Mouse (Mus musculus): ENCODE measurements around the gene Gm10643.
A peak's percentile ranks its signal among the peaks of the same experiment; 100 is the strongest.

The Gm10643 gene

DNA sequence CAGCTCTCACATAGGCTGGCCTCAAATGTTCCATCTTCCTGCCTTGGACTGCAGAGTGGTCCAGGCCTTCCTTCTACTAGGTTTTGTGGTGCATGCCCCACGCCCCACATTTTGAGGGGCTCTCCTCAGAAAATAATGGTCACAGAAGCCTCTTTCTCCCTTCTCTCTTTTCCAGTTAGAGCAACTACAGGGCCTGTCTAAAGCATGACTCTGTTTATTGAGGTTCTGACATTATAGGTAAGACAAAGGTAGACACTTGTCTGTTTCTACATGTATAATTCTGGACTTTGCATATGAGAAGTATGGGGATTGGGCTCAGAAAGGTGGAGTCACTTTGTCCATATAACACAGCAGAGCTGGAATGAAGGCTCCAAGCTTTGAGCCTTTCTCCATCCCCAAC lies at the start of gene Gm10643:
Gene Gm10643, minus strand, starts transcription at position 101 of the 400 bp plus-strand sequence.
- no peak for DNase-seq (ENCODE audit: low read depth in 1 of 2, low spot score in 2 of 2)

DNA sequence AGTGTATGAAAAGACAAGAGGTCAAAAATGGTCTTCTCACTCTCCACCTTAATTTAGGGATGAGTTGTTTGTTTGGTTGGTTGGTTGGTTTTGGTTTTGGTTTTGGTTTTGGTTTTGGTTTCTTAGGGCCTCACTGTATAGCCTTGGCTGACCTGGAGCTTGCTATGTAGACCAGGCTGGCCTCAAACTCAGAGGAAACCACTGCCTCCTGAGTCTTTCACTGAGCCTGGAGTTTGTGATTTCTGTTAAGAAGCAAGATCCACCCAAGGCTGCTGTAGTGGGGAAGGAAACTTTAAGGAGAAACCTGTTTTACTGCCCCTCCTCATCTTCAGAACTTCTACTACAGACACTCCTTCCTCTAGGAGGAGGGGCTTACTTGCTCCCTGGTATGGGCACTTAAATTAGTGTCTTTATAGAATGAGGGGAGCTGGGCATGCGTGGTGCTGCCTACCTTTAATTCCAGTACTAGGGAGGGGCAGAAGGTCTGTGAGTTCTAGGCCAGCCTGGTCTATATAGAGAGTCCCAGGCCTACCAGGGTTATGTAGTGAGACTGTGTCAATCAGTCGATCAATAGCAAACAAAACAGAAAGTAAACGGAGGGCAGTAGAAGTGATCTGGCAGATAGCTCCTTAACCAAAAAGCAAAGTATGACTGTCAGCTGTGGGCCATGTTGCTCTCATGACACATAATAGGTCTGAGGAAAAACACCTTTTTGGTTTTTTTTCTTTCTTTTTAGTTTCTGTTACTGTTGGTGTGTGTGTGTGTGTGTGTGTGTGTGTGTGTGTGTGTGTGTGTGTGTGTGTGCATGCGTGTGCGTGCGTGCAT lies 41.5 kb upstream of the Gm10643 start:
- DNase-seq (ENCODE audit: low read depth in 1 of 2, low spot score in 2 of 2) = no peak

DNA sequence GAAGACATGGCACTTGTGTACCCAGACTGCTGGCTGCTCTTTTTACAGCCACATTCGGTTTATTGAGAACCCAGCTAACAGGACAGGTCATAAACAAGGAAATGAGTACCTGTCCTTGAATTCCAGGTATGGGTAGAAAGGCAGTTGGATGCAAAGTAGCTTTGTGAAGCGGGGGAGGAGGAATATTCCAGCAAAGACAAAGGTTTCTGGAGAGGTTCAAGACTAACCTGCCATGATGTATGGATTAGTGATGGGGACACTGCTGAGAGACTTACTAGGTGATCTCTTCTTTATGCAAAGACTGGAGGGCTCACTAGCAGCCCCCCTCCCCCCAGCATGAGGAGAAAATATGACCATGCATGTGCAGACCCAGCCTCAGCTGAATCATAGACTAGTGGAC lies 40.7 kb upstream of the Gm10643 start:
- no peak for DNase-seq (ENCODE audit: low read depth in 1 of 2, low spot score in 2 of 2)

DNA sequence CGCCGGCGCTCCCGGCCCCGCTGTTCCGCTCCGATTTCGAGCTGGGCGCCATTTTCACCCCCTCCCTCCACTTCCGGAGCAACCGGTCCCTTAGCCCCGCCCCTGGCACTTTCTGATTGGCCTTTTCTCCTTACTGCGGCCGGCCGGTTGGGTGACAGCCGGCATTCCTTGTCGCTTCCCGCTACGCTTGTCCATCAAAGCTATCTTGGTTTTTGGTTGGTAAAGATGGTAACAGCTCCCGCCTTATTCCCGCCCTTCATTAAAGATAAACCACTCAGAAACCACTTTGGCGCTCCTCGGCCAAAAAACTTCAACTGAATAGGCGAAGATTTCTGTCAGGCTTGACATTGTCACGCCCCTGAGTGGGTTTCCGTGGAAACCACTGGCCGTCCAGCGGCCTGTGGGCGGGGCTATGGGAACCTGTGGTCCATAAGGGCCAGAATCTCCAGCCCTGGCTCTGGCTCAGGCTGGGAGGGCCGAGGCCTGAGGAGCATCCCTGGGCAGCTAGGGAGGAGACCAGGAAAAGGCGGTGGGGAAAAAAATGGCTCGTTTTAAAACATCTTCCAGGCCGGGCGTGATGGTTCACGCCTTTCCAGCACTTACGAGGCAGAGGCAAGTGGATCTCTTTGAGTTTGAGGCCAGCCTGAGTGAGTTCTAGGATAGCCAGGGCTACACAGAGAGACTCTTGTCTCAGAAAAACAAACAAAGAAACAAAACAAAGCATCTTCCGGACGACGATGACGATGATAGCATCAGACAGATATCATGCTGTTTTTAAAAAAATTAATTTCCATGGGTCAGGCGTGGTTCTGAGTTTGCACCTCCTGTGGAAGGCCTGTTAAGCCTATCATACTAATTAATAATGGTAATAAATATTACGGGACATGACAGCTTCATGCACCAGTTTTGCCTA lies 40.0 kb upstream of the Gm10643 start, which contains the start of gene Dcaf15:
Gene Dcaf15, minus strand, starts transcription at position 72 of the 913 bp plus-strand sequence.
- DNase-seq (ENCODE audit: low read depth in 1 of 2, low spot score in 2 of 2) = peak; percentile 88 to 92

DNA sequence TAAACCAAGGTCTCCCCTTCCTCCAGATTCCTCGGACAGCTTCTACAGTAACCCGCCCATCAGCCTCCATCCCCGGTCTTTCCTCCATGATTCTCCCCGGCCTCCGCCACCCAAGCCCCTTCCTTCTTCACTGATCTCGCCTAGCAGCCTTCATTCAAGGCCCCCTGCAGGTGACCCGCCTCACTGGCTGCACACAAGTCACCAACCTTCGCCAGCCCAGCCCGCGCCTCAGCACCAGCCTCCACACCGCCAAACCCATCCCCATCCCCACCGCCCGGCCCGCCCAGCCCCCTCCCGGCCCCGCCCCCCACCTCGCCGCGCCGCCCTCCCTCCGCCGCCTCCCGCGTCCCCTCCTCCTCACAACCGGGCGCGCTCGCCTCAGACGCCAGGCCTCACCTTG lies 39.3 kb upstream of the Gm10643 start:
- DNase-seq (ENCODE audit: low read depth in 1 of 2, low spot score in 2 of 2) = peak in 1 of 2 experiments; percentile 25

DNA sequence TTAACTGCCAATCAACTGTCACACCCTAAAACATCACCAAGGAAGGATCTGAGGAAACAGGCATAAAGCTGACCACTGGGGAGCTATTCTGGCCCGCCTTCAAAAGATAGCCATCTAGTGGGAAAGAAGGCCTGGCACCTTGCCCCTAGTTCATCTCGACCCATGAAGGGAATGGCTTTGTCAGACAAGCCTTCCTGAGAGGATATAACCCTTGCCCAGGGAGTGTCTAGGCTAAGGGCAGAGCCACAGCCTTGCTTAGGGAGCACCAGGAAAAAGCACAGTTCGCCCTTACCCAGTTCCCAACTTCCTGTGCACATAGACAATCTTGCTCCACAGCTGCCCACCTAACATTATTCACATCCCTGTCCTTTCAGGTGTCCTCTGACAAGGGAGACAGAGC lies 38.7 kb upstream of the Gm10643 start:
- DNase-seq (ENCODE audit: low read depth in 1 of 2, low spot score in 2 of 2) = no peak

DNA sequence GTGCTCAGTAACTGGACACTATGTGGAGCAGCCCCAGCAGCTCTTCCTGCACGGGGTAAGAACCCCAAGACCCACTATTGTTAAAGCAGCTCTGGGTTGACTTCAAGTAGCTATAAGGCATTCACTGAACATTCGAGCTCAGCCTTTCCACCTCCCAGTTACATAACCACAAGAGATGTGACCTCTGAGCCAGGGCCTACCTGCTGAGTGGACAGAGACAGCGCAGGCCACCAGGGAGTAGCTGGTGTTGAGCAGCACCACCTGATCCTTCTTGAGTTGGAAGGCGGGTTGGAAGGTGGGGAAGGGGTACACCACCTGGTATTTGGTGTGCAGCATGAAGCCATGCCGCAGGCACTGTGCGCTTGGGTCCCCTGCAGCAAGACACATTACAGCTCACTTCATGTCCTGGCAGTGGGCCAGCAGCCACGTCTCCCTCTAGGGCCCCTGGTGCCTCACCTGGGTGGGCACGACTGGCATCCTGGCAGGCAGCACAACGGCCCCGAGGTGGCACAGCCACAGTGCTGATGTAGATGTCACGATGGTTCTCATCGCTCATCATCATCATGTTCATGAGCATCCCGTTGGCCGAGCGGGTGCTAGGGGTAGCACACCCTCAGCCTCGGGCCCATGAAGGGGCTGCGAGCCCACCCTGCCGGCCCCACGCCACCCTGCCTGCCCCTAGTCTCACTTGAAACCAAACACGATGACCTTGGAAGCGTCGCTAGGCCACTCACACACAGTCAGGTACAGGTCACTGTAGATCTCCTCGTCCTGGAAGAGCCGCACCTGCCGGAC lies 36.7 kb upstream of the Gm10643 start:
- DNase-seq (ENCODE audit: low read depth in 1 of 2, low spot score in 2 of 2) = no peak

DNA sequence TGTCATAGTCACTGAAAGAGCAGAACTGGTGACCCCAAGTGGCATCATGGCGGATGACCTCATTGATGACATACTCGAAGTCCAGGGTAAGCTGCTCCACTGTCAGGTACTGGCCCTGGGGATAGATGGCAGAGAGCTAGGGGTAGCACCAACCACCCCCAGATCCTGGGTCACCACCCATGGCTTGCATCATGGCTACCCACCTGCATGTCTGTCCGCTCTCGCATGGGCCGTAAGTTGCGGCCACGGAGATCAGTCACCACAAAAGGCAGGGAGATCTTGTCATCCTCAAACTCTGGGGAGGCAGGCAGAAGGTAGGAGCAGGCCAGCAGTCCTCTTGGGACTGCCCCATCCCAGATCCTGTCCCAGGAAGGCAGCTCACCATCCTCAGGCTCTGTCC lies 33.4 kb upstream of the Gm10643 start:
- no peak for DNase-seq (ENCODE audit: low read depth in 1 of 2, low spot score in 2 of 2)

DNA sequence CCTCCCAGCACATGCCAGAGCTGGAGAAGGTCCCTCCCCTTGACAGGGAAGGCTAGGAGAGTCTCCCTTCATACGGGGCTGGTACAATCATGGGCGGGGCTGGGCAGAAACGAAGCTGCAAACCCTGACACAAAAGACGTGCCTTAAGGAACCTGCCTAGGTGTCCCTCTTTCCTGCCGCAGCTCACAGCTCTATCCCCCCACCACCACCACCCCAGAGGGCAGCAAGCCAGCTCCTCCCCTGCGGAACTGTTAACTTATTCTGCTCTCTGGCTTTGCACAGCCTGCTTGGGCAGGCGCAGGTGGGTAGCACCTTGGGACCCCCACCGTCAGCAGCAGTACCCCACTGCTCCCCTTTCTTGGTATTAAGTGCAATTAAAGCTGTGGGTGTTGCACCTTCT lies 31.1 kb upstream of the Gm10643 start:
- no peak for DNase-seq (ENCODE audit: low read depth in 1 of 2, low spot score in 2 of 2)

DNA sequence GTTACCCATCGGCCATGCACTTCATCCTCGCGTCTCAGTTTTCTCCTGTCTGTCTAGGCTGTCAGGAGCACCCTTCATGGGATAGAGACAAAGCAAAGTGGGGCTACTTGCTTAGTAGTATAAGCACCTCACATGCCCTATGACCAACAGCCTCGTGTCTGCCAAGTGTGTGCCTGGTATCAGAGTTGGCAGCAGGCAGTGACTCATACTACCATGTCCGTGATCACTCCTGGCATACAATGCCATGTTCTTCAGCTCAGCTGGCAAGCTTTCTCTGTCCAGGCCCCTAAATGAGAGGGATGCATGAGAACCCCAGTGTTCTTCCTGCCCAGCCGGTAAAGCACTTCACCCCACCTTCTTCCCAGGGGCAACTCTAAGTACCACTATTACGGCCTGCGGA lies 25.6 kb upstream of the Gm10643 start:
- DNase-seq (ENCODE audit: low read depth in 1 of 2, low spot score in 2 of 2) = no peak

DNA sequence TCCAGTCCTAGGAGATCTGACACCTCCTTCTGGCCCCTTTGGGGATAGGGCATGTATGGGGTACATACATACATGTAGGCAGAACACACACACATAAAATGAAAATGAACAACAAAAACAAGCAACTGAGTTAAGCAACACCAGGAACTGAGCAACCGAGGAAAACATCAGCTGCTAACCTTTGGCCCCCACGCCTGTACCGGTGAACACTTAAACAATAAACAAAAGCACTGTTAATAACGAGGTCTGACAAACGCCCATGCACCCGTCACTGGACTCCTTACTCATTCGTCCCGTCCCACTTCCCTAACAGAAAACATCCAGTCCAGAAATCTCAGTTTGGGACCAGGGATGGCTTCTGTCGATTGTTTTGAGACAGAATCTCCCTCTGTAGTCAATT lies 24.3 kb upstream of the Gm10643 start:
- no peak for DNase-seq (ENCODE audit: low read depth in 1 of 2, low spot score in 2 of 2)

DNA sequence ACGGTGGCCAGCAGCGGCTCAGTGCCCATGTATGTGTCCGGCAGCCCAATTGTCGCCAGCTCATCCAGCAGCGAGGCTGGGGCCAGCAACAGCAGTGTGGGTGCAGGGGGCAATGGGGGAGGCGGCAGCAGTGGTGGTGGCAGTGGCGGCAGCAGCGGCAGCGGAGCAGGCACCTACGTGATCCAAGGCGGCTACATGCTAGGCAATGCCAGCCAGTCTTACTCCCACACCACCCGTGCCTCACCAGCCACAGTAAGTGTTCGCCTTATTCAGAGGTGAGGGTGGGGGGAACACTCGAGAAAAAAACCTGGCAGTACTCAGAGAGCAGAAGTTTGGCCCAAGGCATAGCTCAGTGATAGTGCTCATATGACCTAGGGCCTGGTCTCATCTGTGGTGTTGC lies 22.9 kb upstream of the Gm10643 start:
- no peak for DNase-seq (ENCODE audit: low read depth in 1 of 2, low spot score in 2 of 2)

DNA sequence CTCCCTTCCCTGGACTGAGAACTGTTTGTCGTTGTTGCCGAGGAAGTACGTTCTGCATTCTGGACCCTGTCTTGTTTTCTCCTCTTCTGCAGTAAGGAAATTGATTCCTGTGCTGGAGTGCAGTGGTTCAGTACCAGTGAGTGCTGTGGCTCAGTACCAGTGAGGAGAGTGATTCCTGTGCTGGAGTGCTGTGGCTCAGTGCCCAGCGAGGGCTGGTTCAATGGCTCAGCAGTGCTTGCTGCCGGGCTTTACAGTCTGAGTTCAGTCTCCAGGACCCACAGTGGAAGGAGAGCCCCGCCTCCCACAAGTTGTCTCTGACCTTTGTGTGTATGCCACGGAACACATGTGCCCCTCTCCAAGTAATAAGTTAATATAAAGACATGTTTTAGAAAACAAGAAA lies 22.2 kb upstream of the Gm10643 start:
- no peak for DNase-seq (ENCODE audit: low read depth in 1 of 2, low spot score in 2 of 2)

DNA sequence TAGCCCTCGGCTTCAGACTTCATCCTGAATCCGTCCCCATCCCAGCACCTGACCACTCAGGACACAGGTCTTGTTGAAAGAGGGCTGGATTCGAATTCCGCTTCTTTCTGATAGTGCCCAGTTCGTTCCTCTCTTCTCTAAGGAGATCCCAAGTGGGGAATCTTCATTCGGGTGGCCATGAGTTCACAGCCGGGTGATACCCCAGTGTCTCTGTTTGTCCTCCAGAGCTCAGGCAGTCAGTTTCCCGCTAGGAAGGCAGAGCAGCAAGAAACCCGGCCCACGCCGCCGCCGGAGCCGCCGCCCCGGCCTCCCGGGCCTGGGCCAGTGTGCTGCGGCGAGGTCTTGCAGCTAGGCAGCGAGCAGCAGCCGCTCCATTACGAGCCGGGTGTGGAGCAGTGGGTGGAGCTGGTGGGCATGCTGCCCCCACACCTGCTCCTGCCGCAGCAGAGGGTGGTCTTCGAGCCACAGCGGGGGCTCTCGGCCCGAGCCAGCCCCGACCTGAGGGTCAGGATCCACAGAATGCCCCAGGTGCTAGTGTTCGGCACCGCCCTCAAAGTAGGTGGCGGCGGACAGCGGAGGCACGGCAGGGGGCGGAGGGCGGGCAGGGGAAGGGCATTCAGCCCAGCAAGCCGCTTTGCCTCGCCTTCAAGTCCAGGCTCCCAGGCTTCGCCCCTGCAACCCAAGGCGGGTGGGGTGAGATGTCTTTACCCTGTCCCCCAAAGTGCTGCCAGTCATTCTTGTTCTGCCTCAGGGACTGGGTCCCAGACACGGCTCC lies 19.6 kb upstream of the Gm10643 start:
- DNase-seq (ENCODE audit: low read depth in 1 of 2, low spot score in 2 of 2) = no peak

DNA sequence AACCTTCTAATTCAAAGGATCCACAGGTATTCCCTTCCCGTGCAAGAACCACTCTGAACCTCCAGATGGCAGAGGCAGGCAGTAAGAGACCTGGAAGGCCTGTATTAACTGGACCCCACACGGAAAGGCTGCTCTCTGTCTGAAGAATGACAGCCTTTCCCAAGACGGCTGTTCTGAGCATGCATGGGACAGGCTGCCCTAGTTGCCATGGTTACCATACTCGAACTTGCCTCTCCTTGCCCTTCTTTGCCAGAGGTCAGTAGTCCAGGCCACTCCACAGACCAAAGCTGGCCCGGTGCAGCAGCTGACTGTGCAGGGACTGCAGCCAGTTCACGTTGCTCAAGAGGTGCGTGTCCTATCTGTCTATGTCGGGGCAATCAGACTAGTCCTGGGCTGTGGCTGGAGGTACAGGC lies 18.9 kb upstream of the Gm10643 start:
- no peak for DNase-seq (ENCODE audit: low read depth in 1 of 2, low spot score in 2 of 2)

DNA sequence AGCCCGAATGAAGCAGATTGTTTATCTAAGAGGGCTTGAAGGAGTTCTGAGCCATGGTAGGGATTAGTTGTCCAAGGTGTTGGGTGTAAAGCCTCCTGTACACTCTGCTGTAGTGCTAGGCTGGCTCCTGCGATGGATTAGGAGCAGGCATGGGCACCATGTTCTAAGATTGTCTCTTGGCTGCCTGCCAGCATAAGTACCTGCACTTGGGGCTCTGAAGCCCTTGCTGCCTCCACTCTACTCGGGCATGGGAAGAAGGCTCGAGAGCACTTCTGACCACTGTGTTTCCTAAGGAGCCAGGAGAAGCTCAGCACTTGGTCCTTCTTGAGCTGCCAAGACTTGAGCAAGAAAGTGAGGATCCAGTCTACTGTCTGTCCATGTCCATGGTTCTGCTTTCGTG lies 14.3 kb upstream of the Gm10643 start:
- DNase-seq (ENCODE audit: low read depth in 1 of 2, low spot score in 2 of 2) = no peak

DNA sequence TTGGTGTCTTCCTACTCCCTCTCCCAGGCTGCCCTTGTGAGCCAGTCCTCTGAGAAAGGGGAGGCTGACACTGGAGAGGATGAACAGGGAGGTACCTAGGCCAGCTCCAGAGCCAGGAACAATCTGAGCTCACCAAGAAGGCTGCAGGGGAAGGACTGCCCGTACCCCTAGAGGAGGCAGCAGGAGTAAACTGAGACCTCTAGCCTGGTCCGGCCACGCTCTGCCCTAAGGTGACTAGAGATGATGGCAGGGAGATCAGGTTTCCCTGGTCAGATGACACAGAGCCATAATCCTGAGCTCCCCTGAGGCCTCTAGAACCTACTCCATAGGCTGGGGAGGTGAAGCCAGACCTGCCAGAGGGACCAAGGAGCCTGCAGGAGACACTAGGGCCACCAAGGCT lies 11.9 kb upstream of the Gm10643 start:
- DNase-seq (ENCODE audit: low read depth in 1 of 2, low spot score in 2 of 2) = no peak

DNA sequence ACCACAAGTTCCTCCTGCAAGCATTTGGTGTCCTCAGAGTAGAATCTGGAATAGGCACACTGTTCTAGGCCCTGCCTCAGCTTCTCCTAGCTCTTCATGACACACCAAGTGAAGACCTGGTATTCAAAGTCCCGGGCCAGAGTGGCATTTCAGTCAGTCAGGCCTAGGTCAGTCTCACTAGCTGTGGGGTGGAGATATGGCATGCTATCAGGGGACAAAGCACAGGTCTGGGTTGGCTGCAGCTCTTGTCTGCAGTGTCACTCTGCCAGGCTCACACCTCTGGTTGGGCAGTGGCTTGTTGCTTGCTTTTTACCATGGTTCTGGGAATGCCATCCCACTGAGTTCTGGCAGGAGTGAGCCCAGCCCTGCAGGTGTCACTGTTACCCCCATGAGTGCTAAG lies 11.5 kb upstream of the Gm10643 start:
- no peak for DNase-seq (ENCODE audit: low read depth in 1 of 2, low spot score in 2 of 2)

DNA sequence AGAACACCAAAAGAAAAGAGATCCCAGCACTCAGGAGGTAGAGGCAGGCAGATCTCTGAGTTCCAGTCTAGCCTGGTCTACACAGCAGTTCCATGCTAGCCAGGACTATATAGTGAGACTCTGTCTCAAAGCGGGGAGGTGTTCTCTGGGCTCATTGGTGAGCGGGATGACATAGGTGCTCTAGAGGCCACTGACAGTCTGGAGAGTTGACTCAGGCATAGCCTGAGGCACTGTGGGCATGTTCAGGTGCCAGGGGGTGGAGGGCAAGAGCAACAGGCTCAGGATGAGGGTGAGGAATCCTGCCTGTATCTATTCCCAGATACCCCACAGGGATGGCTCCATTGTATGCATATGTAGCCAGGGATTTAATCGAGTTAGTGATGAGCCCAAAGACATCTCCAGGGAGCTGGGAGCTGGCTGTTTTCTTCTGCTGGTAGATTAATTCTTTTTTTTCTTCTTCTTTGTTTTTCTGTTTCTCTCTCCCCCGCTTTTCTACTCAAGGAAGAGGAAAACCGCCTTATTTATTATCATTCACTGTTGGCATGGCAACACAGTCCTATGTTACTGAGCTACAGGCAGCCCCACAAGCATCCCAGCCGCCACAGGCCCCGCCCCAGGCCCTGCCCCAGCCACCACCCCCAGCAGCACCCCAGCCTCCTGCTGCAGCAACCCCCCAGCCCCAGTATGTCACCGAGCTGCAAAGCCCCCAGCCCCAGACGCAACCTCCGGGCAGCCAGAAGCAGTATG lies 8.5 kb upstream of the Gm10643 start:
- no peak for DNase-seq (ENCODE audit: low read depth in 1 of 2, low spot score in 2 of 2)

DNA sequence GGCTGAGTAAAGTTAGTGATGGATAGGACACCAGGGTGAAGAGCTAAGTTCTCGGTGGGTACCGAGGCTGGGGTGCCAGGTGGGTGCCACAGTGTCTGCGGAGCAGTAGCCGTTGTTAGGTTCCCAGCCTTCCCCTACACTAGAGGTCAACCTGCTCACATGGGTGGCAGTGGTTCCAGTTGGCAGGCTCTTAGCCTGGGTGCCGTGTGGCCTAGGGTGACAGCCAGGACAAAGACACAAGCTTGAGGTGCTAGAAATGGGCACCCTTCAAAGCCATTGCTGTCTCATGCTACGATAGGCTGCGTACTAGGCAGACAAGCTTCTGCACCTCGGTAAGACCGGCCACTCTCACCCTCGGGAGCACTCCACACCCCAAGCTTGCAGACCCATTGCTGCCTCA lies 7.4 kb upstream of the Gm10643 start:
- DNase-seq (ENCODE audit: low read depth in 1 of 2, low spot score in 2 of 2) = no peak

All from monocyte, adult 2 months (primary cell).